Mouse (Mus musculus): ENCODE results near the gene Psmd13.

Psmd13 gene

GRCm38 (mm10) chr7:140941222-140942051, 59.7 kb downstream of the Psmd13 start, which contains the start of gene Pgghg:
Pgghg (plus strand) TSS chr7:140941391.
- peak; percentile 89 for DNase-seq (ENCODE audit: low read depth, low spot score)
- Histone ChIP-seq H3K27me3 (ENCODE audit: control insufficient read depth, insufficient read depth, low read length, poor library complexity, severe bottlenecking) (no peaks in the 10 kb centered on the region), H3K36me3 (ENCODE audit: control insufficient read depth, insufficient read depth, low read length, poor library complexity, severe bottlenecking) (no peaks in the 10 kb centered on the region)

GRCm38 (mm10) chr7:140942341-140942740, 60.6 kb downstream of the Psmd13 start:
- DNase-seq (ENCODE audit: low read depth, low spot score) = no peak
- no peaks in the 10 kb centered on the region for H3K27me3 ChIP-seq (ENCODE audit: control insufficient read depth, insufficient read depth, low read length, poor library complexity, severe bottlenecking)
- no peaks in the 10 kb centered on the region for H3K36me3 ChIP-seq (ENCODE audit: control insufficient read depth, insufficient read depth, low read length, poor library complexity, severe bottlenecking)

GRCm38 (mm10) chr7:140942811-140943210, 61.0 kb downstream of the Psmd13 start:
- H3K36me3 ChIP-seq (ENCODE audit: control insufficient read depth, insufficient read depth, low read length, poor library complexity, severe bottlenecking) = no peaks in the 10 kb centered on the region
- DNase-seq (ENCODE audit: low read depth, low spot score) = no peak
- no peaks in the 10 kb centered on the region for H3K27me3 ChIP-seq (ENCODE audit: control insufficient read depth, insufficient read depth, low read length, poor library complexity, severe bottlenecking)

- Histone ChIP-seq H3K27me3 (ENCODE audit: control insufficient read depth, insufficient read depth, low read length, poor library complexity, severe bottlenecking) (no peaks in the 10 kb centered on the region), H3K36me3 (ENCODE audit: control insufficient read depth, insufficient read depth, low read length, poor library complexity, severe bottlenecking) (no peaks in the 10 kb centered on the region)
- DNase-seq (ENCODE audit: low read depth, low spot score) = no peak
Observed at GRCm38 (mm10) chr7:140943356-140943755, 61.6 kb downstream of the Psmd13 start.

- DNase-seq (ENCODE audit: low read depth, low spot score) = no peak
Observed at GRCm38 (mm10) chr7:140944236-140944635, 62.5 kb downstream of the Psmd13 start.

GRCm38 (mm10) chr7:140945247-140945646, 63.5 kb downstream of the Psmd13 start:
- Histone ChIP-seq H3K27me3 (ENCODE audit: control insufficient read depth, insufficient read depth, low read length, poor library complexity, severe bottlenecking) (no peaks in the 10 kb centered on the region), H3K36me3 (ENCODE audit: control insufficient read depth, insufficient read depth, low read length, poor library complexity, severe bottlenecking) (no peaks in the 10 kb centered on the region; the same call in 1 of the 2 replicates)
- DNase-seq (ENCODE audit: low read depth, low spot score) = no peak

More at GRCm38 (mm10) chr7:140944236-140944635, 62.5 kb downstream of the Psmd13 start:
- Histone ChIP-seq H3K36me3 (ENCODE audit: control insufficient read depth, insufficient read depth, low read length, poor library complexity, severe bottlenecking) (no peaks in the 10 kb centered on the region; the same call in 1 of the 2 replicates), H3K27me3 (ENCODE audit: control insufficient read depth, insufficient read depth, low read length, poor library complexity, severe bottlenecking) (no peaks in the 10 kb centered on the region)

- DNase-seq (ENCODE audit: low read depth, low spot score) = no peak
- Histone ChIP-seq H3K36me3 (ENCODE audit: control insufficient read depth, insufficient read depth, low read length, poor library complexity, severe bottlenecking) (no peaks in the 10 kb centered on the region; the same call in 1 of the 2 replicates), H3K27me3 (ENCODE audit: control insufficient read depth, insufficient read depth, low read length, poor library complexity, severe bottlenecking) (no peaks in the 10 kb centered on the region)
Observed at GRCm38 (mm10) chr7:140946311-140946710, 64.5 kb downstream of the Psmd13 start.

GRCm38 (mm10) chr7:140946980-140947379, 65.2 kb downstream of the Psmd13 start:
- DNase-seq (ENCODE audit: low read depth, low spot score) = peak; percentile 53
- H3K27me3 ChIP-seq (ENCODE audit: control insufficient read depth, insufficient read depth, low read length, poor library complexity, severe bottlenecking) = no peaks in the 10 kb centered on the region
- no peaks in the 10 kb centered on the region; the same call in 1 of the 2 replicates for H3K36me3 ChIP-seq (ENCODE audit: control insufficient read depth, insufficient read depth, low read length, poor library complexity, severe bottlenecking)

GRCm38 (mm10) chr7:140948161-140948560, 66.4 kb downstream of the Psmd13 start:
- H3K27me3 ChIP-seq (ENCODE audit: control insufficient read depth, insufficient read depth, low read length, poor library complexity, severe bottlenecking) = no peaks in the 10 kb centered on the region
- H3K36me3 ChIP-seq (ENCODE audit: control insufficient read depth, insufficient read depth, low read length, poor library complexity, severe bottlenecking) = no peaks in the 10 kb centered on the region; the same call in 1 of the 2 replicates
- DNase-seq (ENCODE audit: low read depth, low spot score) = no peak

Data from splenic B cell, adult 2 months (primary cell).